Mouse (Mus musculus) olfactory bulb, adult 2 months (tissue): Measurements from ENCODE around the gene Gm5148. TPM values are rescaled to one million over a fixed set of nuclear protein-coding genes. Genes with fewer than 3 reads are reported as not detected.
A peak's percentile ranks its signal among the peaks of the same experiment; 100 is the strongest.

Experiments
- H3K27ac ChIP-seq: fragments of 200-500 bp; 2 replicates; pipeline ENCODE4 v1.5.1; 2012; ENCODE audit warnings: low read depth, low read length; ENCODE audit not compliant: insufficient read depth
- H3K4me1 ChIP-seq: fragments of 200-500 bp; 2 replicates; pipeline ENCODE4 v1.6.1; 2012; ENCODE audit warnings: low read length; ENCODE audit not compliant: control insufficient read depth, insufficient read depth
- H3K4me3 ChIP-seq: fragments of 200-500 bp; 2 replicates; pipeline ENCODE4 v1.5.1; 2012; ENCODE audit warnings: mild to moderate bottlenecking, low read depth, low read length, moderate library complexity; ENCODE audit not compliant: insufficient read depth
- CTCF ChIP-seq: fragments of 200-500 bp; IDR thresholded peaks from 2 replicates; pipeline ENCODE4 v1.5.1; 2012; ENCODE audit warnings: low read depth, mild to moderate bottlenecking, low read length, moderate library complexity; ENCODE audit not compliant: insufficient read depth
- POLR2A ChIP-seq: fragments of 200-500 bp; IDR thresholded peaks from 2 replicates; pipeline ENCODE4 v1.6.1; 2012; ENCODE audit warnings: mild to moderate bottlenecking, low read depth, low read length, moderate library complexity; ENCODE audit not compliant: insufficient read depth
- WGBS: fragments of 180-500 bp; shearing (Covaris S2); methylation state at CpG from one replicate; pipeline ENCODE4 v1.1.7; 2018; 5-methylcytosine and 5-hydroxymethylcytosine counted together
- polyA plus RNA-seq: library from polyadenylated mRNA; stranded (reverse); fragments of >200 nt; gene quantifications from 2 replicates; pipeline ENCODE4 v1.2.4, GENCODE M21; 2012; ENCODE audit warnings: low replicate concordance; ENCODE audit not compliant: missing spikeins, insufficient read depth, insufficient read length

Gm5148 gene
- polyA plus RNA-seq, 1 experiment = not detected

DNA sequence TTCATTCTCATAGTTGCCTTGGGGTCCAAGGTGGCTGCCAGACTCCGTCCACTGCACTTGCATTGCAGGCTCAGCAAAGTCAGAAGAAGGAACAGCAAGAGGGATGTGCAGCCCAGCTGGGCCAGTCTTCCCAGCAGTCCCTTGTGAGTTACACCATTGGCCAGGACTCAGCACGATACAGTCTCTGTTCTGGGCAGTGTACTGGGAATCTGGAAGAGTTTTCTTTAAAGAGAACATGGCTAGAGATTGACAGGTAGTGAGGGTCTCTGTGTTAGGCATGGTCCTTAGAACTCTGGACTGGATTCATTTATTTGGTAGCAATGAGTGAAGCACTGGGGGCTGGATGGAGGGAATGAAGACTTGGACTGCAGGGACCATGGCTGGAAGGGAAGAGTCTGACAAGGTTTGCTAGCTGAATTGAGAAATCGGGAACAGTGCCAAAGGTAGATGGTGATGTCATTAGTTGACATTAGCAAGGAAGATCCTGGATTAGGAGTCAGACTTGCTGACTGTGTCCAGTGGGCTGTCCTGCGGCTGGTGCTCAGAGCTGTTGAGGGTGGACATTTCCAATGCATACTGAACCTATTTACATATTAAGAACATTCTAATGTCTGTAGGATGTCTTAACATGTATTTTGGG, 2.3 kb upstream of the Gm5148 start:
- Histone ChIP-seq H3K4me3 (no peak overlapping the region), H3K27ac (no peak overlapping the region), H3K4me1 (peaks cover 22% of the 10 kb centered on the region)
- 87% methylated on average over 4 of the region's 4 CpGs for WGBS
- TF ChIP-seq POLR2A (no peak), CTCF (no peak)

GRCm38 (mm10) chr3:37724946-37725735, 851 bp upstream of the Gm5148 start:
- no peak overlapping the region for H3K27ac ChIP-seq

DNA sequence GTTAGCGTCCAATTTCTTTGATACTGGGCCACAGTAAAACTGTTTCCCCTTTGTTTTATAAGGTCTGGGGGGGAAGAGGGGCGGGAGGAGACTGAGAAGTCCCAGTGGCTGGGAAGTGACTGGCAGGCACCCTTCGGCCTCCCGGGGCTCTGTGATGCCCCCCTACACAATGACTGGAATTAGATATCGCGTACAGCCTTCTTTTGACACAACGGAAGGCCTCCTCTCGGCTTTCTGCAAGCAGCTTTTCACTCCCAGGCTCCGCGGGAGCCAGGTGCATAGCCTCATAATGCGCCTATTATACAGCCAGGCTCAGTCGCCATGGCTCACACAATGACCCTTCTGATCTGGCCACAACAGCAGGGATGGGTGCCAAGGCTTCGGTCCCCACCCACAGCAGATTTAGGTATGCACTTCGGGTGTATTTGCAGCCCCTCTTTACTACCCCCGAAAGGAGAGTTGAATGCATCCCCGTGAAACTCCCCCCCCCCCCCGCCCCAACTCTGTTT, 574 bp downstream of the Gm5148 start:
- no peak for TF ChIP-seq CTCF
- TF ChIP-seq POLR2A = no peak
- 10% methylated on average over 17 of the region's 17 CpGs for WGBS
- Histone ChIP-seq H3K27ac (no peak overlapping the region), H3K4me1 (peaks cover 22% of the 10 kb centered on the region), H3K4me3 (peak overlapping the region; percentile 37)

More at GRCm38 (mm10) chr3:37724946-37725735, 851 bp upstream of the Gm5148 start:
- Histone ChIP-seq H3K4me3 (no peak overlapping the region), H3K4me1 (peaks cover 22% of the 10 kb centered on the region)
- no peak for TF ChIP-seq CTCF
- no peak for TF ChIP-seq POLR2A
- 92% methylated on average over 6 of the region's 6 CpGs for WGBS

GRCm38 (mm10) chr3:37723061-37723521, 1.2 kb downstream of the Gm5148 start:
- Histone ChIP-seq H3K4me1 (peaks cover 22% of the 10 kb centered on the region), H3K4me3 (peak overlapping the region; percentile 18), H3K27ac (peak overlapping the region; percentile 23; the same call in 1 of the 2 replicates)
- TF ChIP-seq CTCF = no peak
- TF ChIP-seq POLR2A = no peak
- 42% methylated on average over 11 of the region's 11 CpGs for WGBS

DNA sequence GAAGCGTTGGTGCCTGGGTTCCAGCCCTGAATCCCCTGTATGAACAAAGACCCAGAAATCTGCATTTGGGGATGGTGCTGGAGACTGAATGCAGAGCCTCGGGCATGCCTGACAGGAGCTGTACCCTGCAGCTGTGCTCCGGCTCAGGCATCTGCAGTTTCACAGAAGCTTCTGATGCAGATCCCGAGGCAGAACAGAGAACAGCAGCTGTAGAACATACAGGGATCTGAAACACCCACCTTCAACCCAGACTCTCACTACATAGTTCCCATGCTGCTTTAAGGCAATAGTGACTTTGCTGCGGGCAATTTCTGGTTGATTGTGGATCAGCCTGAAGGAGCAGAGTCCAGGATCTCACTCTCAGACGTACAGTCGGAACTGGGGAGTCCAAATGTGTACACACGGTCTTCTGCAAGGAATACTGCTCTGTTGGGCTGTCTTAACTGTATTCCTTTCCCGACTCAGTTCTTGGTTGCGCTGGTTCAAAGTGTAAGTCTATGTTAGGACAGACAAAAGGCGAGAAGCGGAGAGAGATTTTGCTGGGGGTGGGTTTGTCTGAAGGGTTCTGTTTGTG, 1.7 kb downstream of the Gm5148 start:
- peak overlapping the region; percentile 23; the same call in 1 of the 2 replicates for H3K27ac ChIP-seq
- peak overlapping the region; percentile 18; the same call in 1 of the 2 replicates for H3K4me3 ChIP-seq
- TF ChIP-seq CTCF = no peak
- TF ChIP-seq POLR2A = no peak
- peaks cover 22% of the 10 kb centered on the region for H3K4me1 ChIP-seq
- WGBS = 55% methylated on average over 12 of the region's 12 CpGs

DNA sequence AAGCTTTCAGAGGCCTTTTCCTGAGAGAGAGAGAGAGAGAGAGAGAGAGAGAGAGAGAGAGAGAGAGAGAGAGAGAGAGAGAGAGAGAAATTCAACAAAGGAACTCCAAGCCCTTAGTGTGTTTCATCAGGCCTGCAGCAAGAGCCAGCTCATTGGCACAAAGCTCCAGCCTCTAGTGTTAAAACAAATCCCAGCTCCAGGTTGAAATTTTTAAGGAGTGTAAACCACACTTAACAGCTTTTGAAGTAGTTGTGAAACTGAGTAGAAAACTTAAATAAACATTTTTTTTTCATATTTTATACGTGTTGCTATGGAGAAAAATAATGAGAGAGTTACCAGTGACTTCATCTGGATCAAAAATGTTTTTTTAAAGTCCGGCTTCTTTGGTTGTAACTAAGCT, 7.3 kb downstream of the Gm5148 start:
- WGBS = 93% methylated on average over 2 of the region's 2 CpGs
- H3K4me3 ChIP-seq = no peak overlapping the region

DNA sequence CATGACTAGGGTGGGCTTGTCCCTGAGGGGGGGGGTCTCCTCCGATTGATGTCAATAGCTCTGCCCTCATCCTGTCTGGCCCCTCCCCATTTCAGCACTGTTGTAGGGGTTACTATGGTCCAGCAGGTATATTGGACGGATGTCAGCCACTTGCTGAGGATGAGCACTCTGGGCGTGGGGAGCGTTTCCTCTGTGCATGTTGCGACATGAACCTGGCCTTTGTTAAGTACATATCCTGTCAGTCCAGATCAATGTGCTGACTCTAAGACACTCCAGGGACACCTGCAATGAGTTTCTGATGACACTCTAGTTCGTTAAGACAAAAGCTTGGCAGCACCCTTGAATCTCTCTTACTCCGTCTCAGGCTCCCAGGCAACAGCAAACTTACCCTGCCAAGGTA, 8.6 kb downstream of the Gm5148 start:
- no peak overlapping the region for H3K4me3 ChIP-seq
- no peak overlapping the region for H3K27ac ChIP-seq
- WGBS = 96% methylated on average over 7 of the region's 7 CpGs
- no peaks in the 10 kb centered on the region for H3K4me1 ChIP-seq
- TF ChIP-seq CTCF (no peak), POLR2A (no peak)

More for the DNA sequence above, 7.3 kb downstream of the Gm5148 start:
- Histone ChIP-seq H3K27ac (no peak overlapping the region), H3K4me1 (no peaks in the 10 kb centered on the region)
- TF ChIP-seq CTCF (no peak), POLR2A (no peak)

DNA sequence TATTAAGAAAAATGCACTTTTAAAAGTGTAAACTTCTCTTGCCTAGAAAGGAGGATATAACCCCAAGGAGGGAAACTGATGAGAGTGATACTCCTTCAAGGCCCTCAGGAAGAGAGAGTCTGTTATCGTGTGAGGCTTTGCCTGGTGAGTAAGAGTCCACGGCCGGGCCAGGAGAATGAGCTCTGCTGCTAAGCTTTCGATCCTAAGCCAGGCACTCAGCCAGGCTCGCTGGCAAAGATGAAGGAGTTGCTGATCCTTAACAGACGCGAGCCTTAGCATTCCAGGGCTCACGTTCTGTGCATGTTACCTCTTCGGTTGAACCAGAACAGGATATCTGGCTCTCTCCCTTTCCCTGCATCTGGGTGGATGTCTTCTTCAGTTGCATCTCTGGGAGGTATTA, 11.8 kb downstream of the Gm5148 start:
- no peak overlapping the region for H3K4me3 ChIP-seq
- TF ChIP-seq POLR2A = no peak
- TF ChIP-seq CTCF = no peak
- no peaks in the 10 kb centered on the region for H3K4me1 ChIP-seq
- 57% methylated on average over 9 of the region's 9 CpGs for WGBS
- no peak overlapping the region for H3K27ac ChIP-seq
